Mouse (Mus musculus) hindbrain, embryonic 13.5 days (tissue): ENCODE measurements at regions not wholly inside any gene's neighbourhood (a gene's known extent, or its start where the extent isn't known, plus 50 kb on each side); places are given as distances from the start of the nearest gene placed in this dataset.

Experiments used
- ATAC-seq: fragments of 200-750 bp; cut with Nextera tagmentation; 2 replicates; pipeline ENCODE4 v1.8.0; 2017; ENCODE audit warnings: moderate TSS enrichment; ENCODE audit not compliant: low FRiP score
- H3K27ac ChIP-seq: fragments of 300-500 bp; sonication (generic); 2 replicates; pipeline ENCODE4 v1.5.1; 2015; ENCODE audit warnings: inconsistent platforms, mild to moderate bottlenecking, moderate library complexity
- H3K27me3 ChIP-seq: fragments of 300-500 bp; sonication (generic); 2 replicates; pipeline ENCODE4 v1.6.1; 2015; ENCODE audit warnings: mild to moderate bottlenecking, inconsistent platforms
- H3K36me3 ChIP-seq: fragments of 300-500 bp; sonication (generic); 2 replicates; pipeline ENCODE4 v1.6.1; 2015; ENCODE audit warnings: mild to moderate bottlenecking, inconsistent platforms
- H3K4me1 ChIP-seq: fragments of 300-500 bp; sonication (generic); replicated peaks from 2 replicates; pipeline ENCODE4 v1.6.1; 2015; ENCODE audit warnings: inconsistent platforms
- H3K4me2 ChIP-seq: fragments of 300-500 bp; sonication (generic); 2 replicates; pipeline ENCODE4 v1.6.1; 2015; ENCODE audit warnings: inconsistent platforms, mild to moderate bottlenecking, moderate library complexity
- H3K4me3 ChIP-seq: fragments of 300-500 bp; sonication (generic); 2 replicates; pipeline ENCODE4 v1.5.1; 2015; ENCODE audit warnings: mild to moderate bottlenecking, inconsistent platforms
- H3K9ac ChIP-seq: fragments of 300-500 bp; sonication (generic); 2 replicates; pipeline ENCODE4 v1.6.1; 2015; ENCODE audit warnings: mild to moderate bottlenecking, inconsistent platforms
- H3K9me3 ChIP-seq: fragments of 300-500 bp; sonication (generic); 2 replicates; pipeline ENCODE4 v1.6.1; 2016; ENCODE audit warnings: inconsistent platforms
- WGBS: fragments of 180-500 bp; shearing (Covaris S2); methylation state at CpG from one replicate; pipeline ENCODE4 v1.1.7; 2015; 5-methylcytosine and 5-hydroxymethylcytosine counted together

DNA sequence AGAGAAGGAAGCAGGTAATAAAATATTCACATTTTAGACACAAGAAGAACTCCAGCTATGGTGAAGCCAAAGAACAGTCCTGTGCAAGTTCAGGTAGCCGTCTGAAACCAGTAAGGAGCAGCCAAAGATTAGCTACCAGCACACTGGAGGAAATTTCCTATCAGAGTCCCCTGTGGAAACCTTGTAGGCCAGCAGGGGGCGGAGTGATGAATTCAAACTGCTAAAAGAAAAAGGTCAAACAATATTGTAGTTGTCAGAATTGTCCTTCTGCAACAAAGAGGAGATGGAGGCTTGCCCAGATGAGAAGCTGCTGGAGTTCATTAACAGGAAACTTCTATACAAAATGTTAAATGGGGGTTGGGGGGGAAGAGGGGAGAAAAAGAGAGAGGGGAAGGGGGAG lies 95.8 kb upstream of the L3mbtl4 start:
- Histone ChIP-seq H3K9ac (no peak overlapping the region), H3K9me3 (no peaks in the 10 kb centered on the region), H3K27me3 (no peaks in the 10 kb centered on the region), H3K4me2 (no peak overlapping the region), H3K4me3 (no peak overlapping the region), H3K27ac (no peak overlapping the region), H3K36me3 (no peaks in the 10 kb centered on the region), H3K4me1 (no peaks in the 10 kb centered on the region)
- WGBS, result 33% methylated on average over 2 of the region's 2 CpGs
- no peak for ATAC-seq

DNA sequence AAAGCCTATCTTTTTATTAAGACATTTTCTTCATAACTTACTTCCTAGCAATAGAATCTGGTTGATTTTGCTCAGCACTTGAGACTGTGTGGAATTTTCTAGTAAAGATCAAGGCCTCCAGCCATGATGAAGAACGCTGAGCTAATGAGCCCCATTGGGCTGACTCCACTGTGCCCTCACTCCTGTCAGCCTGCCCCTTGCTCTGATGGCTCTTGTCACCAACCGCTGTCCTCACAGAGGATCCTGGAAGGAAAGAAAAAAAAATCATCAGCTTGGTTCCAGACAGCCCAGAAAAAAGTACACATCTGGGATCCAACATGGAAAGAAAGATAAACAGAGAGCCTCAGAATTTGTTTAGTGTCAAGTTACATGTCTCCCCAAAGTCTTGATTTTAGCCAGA lies 88.2 kb upstream of the L3mbtl4 start:
- 83% methylated on average over 2 of the region's 2 CpGs for whole genome bisulfite sequencing
- H3K36me3 ChIP-seq, result no peaks in the 10 kb centered on the region
- H3K27ac ChIP-seq, result no peak overlapping the region
- no peak overlapping the region for H3K4me2 ChIP-seq
- no peak for ATAC-seq
- no peak overlapping the region for H3K4me3 ChIP-seq
- no peaks in the 10 kb centered on the region for H3K4me1 ChIP-seq
- H3K9me3 ChIP-seq, result no peaks in the 10 kb centered on the region
- no peaks in the 10 kb centered on the region for H3K27me3 ChIP-seq
- H3K9ac ChIP-seq, result no peak overlapping the region

DNA sequence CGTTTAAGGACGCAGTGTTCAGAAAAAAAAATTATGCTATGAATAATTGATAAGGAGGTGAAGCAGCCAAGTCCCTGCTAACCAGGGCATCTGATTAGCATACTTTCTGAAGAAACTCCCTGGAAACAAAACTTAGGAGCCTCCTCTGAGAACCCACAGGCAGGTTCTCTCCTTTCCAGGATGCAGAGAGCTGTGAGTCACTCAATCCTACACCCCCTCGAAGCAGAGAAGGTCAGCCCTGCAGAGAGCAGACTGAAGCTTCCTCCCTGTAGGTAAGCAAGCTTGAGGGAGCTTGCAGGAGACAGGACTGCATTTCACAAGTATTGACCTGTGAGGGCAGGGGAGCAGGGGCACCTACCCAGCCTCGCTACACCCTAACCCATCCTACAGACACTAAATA lies 83.7 kb upstream of the L3mbtl4 start:
- Histone ChIP-seq H3K4me3 (no peak overlapping the region), H3K9me3 (no peaks in the 10 kb centered on the region), H3K36me3 (no peaks in the 10 kb centered on the region), H3K9ac (no peak overlapping the region), H3K27me3 (no peaks in the 10 kb centered on the region), H3K4me1 (no peaks in the 10 kb centered on the region), H3K4me2 (no peak overlapping the region), H3K27ac (no peak overlapping the region)
- WGBS, result 76% methylated on average over 4 of the region's 4 CpGs
- no peak for ATAC-seq

DNA sequence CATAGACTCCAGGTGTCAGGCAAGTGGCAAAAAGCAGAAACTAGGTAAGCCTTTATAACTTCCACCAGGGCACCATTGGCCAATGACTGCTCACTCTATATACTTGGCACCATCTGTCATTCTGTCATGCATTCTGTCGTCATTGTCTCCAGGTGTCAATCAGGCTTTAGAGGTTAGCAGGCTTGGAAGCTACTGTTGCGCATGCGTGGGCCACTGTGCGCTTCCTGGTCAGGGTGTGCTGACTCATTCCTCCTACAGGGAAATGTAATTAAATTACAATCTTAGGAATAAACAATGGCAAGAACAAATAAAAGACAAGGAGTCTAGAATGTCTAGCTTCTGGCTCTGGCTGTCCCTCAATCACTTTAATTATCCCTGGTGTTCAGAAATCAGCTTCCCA lies 68.1 kb upstream of the L3mbtl4 start:
- Histone ChIP-seq H3K4me2 (no peak overlapping the region), H3K36me3 (no peaks in the 10 kb centered on the region), H3K9me3 (no peaks in the 10 kb centered on the region), H3K4me1 (peaks cover 2% of the 10 kb centered on the region), H3K27me3 (no peaks in the 10 kb centered on the region), H3K27ac (no peak overlapping the region), H3K4me3 (no peak overlapping the region), H3K9ac (no peak overlapping the region)
- 91% methylated on average over 4 of the region's 4 CpGs for WGBS
- ATAC-seq, result no peak

DNA sequence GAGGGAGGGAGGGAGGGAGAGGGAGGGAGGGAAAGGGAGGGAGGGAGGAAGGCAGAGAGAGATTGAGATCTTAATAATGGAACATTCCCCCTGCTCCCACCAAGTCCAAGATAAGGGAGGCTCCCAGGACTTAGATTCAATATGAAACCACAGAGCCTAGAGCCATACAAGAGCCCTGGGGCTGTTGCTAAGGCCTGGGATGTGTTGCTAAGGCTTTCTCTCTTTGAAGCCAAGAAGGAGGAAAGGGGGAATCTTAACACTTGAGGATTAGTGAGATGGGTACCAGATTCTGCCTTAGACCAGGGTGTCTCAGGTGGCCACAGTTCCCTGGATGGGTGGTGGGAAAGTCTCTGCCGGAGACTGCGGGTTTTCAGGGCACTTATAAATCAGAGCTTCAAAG lies 64.8 kb upstream of the L3mbtl4 start:
- Histone ChIP-seq H3K27ac (no peak overlapping the region), H3K4me1 (peaks cover 6% of the 10 kb centered on the region), H3K4me3 (no peak overlapping the region), H3K36me3 (no peaks in the 10 kb centered on the region), H3K9ac (no peak overlapping the region), H3K27me3 (no peaks in the 10 kb centered on the region), H3K9me3 (no peaks in the 10 kb centered on the region), H3K4me2 (no peak overlapping the region)
- no peak; the same call in 1 of the 2 replicates for ATAC-seq
- 56% methylated on average over 2 of the region's 2 CpGs for WGBS

DNA sequence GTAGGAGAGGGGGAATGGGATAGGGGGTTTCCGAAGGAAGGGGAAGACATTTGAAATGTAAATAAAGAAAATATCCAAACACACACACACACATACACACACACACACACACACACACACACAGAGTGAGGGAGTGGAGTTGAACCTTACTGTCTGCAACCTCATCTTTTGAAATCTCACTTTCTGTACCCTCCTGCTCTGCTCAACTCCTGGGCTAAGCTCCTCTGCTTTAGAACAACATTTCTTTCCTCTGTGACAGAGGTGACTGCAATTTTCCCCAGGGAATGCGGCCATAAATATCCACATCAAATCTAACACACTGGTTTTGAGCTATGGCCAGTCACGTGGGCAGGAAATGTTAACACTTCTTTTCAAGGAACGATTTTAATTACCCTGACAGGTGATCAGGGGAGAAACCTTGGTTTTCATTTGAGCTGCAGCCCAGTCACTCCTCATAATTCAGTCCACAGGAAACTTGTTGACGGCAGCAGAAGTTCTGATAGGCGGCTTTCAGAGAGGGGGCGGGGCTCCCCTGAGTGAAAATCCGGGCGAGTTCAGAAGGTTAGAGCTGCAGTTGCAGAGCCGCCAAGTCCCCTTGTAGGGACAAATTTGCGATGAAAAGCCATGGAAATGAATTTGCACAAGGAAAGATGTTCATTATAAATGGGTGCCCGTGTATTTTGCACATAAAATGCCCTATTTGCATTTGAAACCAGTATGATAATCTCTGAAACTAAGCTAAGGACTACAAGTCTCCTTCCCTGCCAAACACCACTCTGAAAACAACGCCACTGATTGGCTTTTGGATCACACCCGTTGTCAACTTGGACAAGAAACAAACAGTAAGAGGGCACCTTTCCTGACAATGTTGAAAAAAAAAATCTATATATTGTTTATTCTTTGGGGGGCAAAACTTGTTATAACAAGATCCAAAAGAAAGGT lies 63.0 kb upstream of the L3mbtl4 start:
- Histone ChIP-seq H3K27me3 (no peaks in the 10 kb centered on the region), H3K4me1 (peaks cover 6% of the 10 kb centered on the region), H3K4me3 (peak overlapping the region; percentile 1; the same call in 1 of the 2 replicates), H3K4me2 (peak overlapping the region; percentile 33), H3K36me3 (no peaks in the 10 kb centered on the region), H3K9ac (no peak overlapping the region), H3K9me3 (no peaks in the 10 kb centered on the region), H3K27ac (no peak overlapping the region)
- no peak for ATAC-seq
- WGBS, result 25% methylated on average over 14 of the region's 14 CpGs

DNA sequence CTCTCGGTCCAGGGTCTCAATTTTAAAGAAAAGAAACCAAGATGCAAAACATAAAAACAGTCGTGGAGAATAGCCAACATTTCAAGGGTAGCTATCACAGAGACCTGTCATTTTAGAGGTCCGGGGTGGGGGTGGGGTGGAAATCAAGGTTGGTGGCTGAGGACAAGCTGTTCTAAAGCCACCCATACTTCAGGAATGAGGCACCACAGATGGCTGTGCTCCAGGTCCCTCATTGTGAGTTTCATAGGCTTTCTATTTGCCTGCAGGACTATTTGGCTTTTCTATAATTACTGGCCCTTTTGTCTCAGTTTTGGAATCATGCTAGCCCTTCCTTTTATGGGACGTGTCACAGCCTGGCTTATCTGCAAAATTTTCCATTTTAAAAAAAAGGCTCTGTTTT lies 55.4 kb upstream of the L3mbtl4 start:
- no peaks in the 10 kb centered on the region for H3K36me3 ChIP-seq
- 85% methylated on average over 4 of the region's 4 CpGs for WGBS
- H3K27me3 ChIP-seq, result no peaks in the 10 kb centered on the region
- no peak overlapping the region for H3K27ac ChIP-seq
- no peak for ATAC-seq
- no peak overlapping the region for H3K4me2 ChIP-seq
- H3K9me3 ChIP-seq, result no peaks in the 10 kb centered on the region
- H3K4me3 ChIP-seq, result no peak overlapping the region
- H3K9ac ChIP-seq, result no peak overlapping the region
- no peaks in the 10 kb centered on the region for H3K4me1 ChIP-seq

DNA sequence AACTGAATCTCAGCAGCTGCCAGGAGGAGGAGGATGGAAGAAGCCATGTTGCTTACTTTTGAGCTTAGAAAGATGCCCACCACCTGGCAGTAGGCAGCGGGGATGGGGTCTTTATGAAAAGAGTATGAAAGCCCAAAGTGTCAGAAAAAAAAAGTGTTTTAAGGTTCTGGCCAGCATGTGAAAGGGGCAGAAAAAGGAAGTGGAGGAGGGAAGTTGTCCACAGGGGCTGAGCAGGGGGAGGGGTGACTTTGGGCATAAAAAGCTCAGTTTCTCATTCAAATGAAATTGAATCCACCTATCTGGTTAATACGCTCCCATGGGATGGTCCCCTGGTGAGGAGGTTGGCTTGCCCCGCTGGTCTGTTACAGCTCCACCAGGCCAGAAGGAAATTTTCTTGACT lies 50.4 kb upstream of the L3mbtl4 start:
- 86% methylated on average over 3 of the region's 3 CpGs for WGBS
- no peak for ATAC-seq
- Histone ChIP-seq H3K36me3 (no peaks in the 10 kb centered on the region), H3K27ac (no peak overlapping the region), H3K27me3 (no peaks in the 10 kb centered on the region), H3K4me3 (no peak overlapping the region), H3K9ac (no peak overlapping the region), H3K4me2 (no peak overlapping the region), H3K4me1 (no peaks in the 10 kb centered on the region), H3K9me3 (no peaks in the 10 kb centered on the region)
